Mouse (Mus musculus): Measurements from ENCODE around the gene Pde11a. TPM values are rescaled to one million over a fixed set of nuclear protein-coding genes. Genes with fewer than 3 reads are reported as not detected.

Gene Pde11a
- total and polyA plus RNA-seq, 2 experiments = not detected

GRCm38 (mm10) chr2:76053748-76054331 lies 284.7 kb downstream of the Pde11a start:
- Histone ChIP-seq H3K27me3 (ENCODE audit: control insufficient read depth, insufficient read depth, low read length) (no peaks in the 10 kb centered on the region), H3K36me3 (ENCODE audit: control insufficient read depth, insufficient read depth, low read length) (no peaks in the 10 kb centered on the region), H3K9ac (ENCODE audit: low read depth, low read length) (no peak overlapping the region), H3K4me1 (ENCODE audit: control insufficient read depth, insufficient read depth, low read length) (no peaks in the 10 kb centered on the region), H3K4me3 (ENCODE audit: insufficient read depth, low read depth, low read length) (no peak overlapping the region), H3K27ac (replicated peaks; ENCODE audit: insufficient read depth, low read depth, low read length) (no peak overlapping the region), H3K79me2 (ENCODE audit: control insufficient read depth, insufficient read depth, low read length) (no peaks in the 10 kb centered on the region)
- 94% methylated on average over 14 of the region's 14 CpGs for WGBS
- TF ChIP-seq CTCF (IDR thresholded peaks at IDR 0.05; ENCODE audit: low read depth, low read length) (no peak), POLR2A (IDR thresholded peaks at IDR 0.05; ENCODE audit: extremely low read depth, insufficient read depth, low read length) (no peak)
- no peak for DNase-seq (ENCODE audit: extremely low read depth, low read depth, low spot score)

GRCm38 (mm10) chr2:76052897-76053505 lies 285.6 kb downstream of the Pde11a start:
- Histone ChIP-seq H3K27me3 (ENCODE audit: control insufficient read depth, insufficient read depth, low read length) (no peaks in the 10 kb centered on the region), H3K36me3 (ENCODE audit: control insufficient read depth, insufficient read depth, low read length) (no peaks in the 10 kb centered on the region), H3K4me1 (ENCODE audit: control insufficient read depth, insufficient read depth, low read length) (no peaks in the 10 kb centered on the region), H3K27ac (replicated peaks; ENCODE audit: insufficient read depth, low read depth, low read length) (no peak overlapping the region), H3K9ac (ENCODE audit: low read depth, low read length) (no peak overlapping the region), H3K79me2 (ENCODE audit: control insufficient read depth, insufficient read depth, low read length) (no peaks in the 10 kb centered on the region), H3K4me3 (ENCODE audit: insufficient read depth, low read depth, low read length) (no peak overlapping the region)
- TF ChIP-seq CTCF (IDR thresholded peaks at IDR 0.05; ENCODE audit: low read depth, low read length) (no peak), POLR2A (IDR thresholded peaks at IDR 0.05; ENCODE audit: extremely low read depth, insufficient read depth, low read length) (no peak)
- WGBS = 67% methylated on average over 1 of the region's 1 CpGs
- DNase-seq (ENCODE audit: extremely low read depth, low read depth, low spot score) = no peak

DNA sequence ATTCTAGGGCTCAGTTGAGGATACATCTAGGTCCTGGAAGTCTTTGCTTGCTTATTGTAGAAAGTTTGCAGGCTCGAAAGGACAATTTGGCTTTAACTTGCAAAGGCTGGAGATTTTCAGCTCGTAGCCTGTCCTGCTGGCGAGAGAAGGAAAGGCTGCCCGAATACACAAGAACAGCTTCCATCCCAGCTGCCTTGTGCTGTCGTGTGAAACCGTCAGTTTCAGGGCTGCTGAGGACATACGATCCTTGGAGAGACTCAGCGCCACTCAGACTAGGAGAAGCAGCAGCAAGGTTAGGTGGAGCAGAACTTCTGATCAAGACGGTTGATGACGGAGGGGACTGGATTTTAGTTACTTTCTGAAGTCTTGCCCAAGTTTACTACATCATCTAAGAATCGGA lies 287.2 kb downstream of the Pde11a start:
- no peak for DNase-seq (ENCODE audit: extremely low read depth, low read depth, low spot score)
- Histone ChIP-seq H3K4me3 (ENCODE audit: insufficient read depth, low read depth, low read length) (no peak overlapping the region), H3K36me3 (ENCODE audit: control insufficient read depth, insufficient read depth, low read length) (no peaks in the 10 kb centered on the region), H3K27ac (replicated peaks; ENCODE audit: insufficient read depth, low read depth, low read length) (no peak overlapping the region), H3K79me2 (ENCODE audit: control insufficient read depth, insufficient read depth, low read length) (no peaks in the 10 kb centered on the region), H3K4me1 (ENCODE audit: control insufficient read depth, insufficient read depth, low read length) (no peaks in the 10 kb centered on the region), H3K9ac (ENCODE audit: low read depth, low read length) (no peak overlapping the region), H3K27me3 (ENCODE audit: control insufficient read depth, insufficient read depth, low read length) (no peaks in the 10 kb centered on the region)
- whole genome bisulfite sequencing = 81% methylated on average over 11 of the region's 11 CpGs
- no peak for TF ChIP-seq CTCF (IDR thresholded peaks at IDR 0.05; ENCODE audit: low read depth, low read length)
- no peak for TF ChIP-seq POLR2A (IDR thresholded peaks at IDR 0.05; ENCODE audit: extremely low read depth, insufficient read depth, low read length)

GRCm38 (mm10) chr2:76050911-76051310 lies 287.7 kb downstream of the Pde11a start:
- H3K4me3 ChIP-seq (ENCODE audit: insufficient read depth, low read depth, low read length) = no peak overlapping the region
- no peaks in the 10 kb centered on the region for H3K4me1 ChIP-seq (ENCODE audit: control insufficient read depth, insufficient read depth, low read length)
- no peaks in the 10 kb centered on the region for H3K27me3 ChIP-seq (ENCODE audit: control insufficient read depth, insufficient read depth, low read length)
- 82% methylated on average over 4 of the region's 4 CpGs for WGBS
- H3K36me3 ChIP-seq (ENCODE audit: control insufficient read depth, insufficient read depth, low read length) = no peaks in the 10 kb centered on the region
- no peak for TF ChIP-seq CTCF (IDR thresholded peaks at IDR 0.05; ENCODE audit: low read depth, low read length)
- TF ChIP-seq POLR2A (IDR thresholded peaks at IDR 0.05; ENCODE audit: extremely low read depth, insufficient read depth, low read length) = no peak
- no peak for DNase-seq (ENCODE audit: extremely low read depth, low read depth, low spot score)
- H3K27ac ChIP-seq (replicated peaks; ENCODE audit: insufficient read depth, low read depth, low read length) = no peak overlapping the region
- no peaks in the 10 kb centered on the region for H3K79me2 ChIP-seq (ENCODE audit: control insufficient read depth, insufficient read depth, low read length)
- H3K9ac ChIP-seq (ENCODE audit: low read depth, low read length) = no peak overlapping the region

- DNase-seq (ENCODE audit: extremely low read depth, low read depth, low spot score) = no peak
- TF ChIP-seq CTCF (IDR thresholded peaks at IDR 0.05; ENCODE audit: low read depth, low read length) = no peak
- no peak for TF ChIP-seq POLR2A (IDR thresholded peaks at IDR 0.05; ENCODE audit: extremely low read depth, insufficient read depth, low read length)
- no peaks in the 10 kb centered on the region for H3K27me3 ChIP-seq (ENCODE audit: control insufficient read depth, insufficient read depth, low read length)
- H3K9ac ChIP-seq (ENCODE audit: low read depth, low read length) = no peak overlapping the region
- no peak overlapping the region for H3K27ac ChIP-seq (replicated peaks; ENCODE audit: insufficient read depth, low read depth, low read length)
- H3K36me3 ChIP-seq (ENCODE audit: control insufficient read depth, insufficient read depth, low read length) = no peaks in the 10 kb centered on the region
- no peaks in the 10 kb centered on the region for H3K4me1 ChIP-seq (ENCODE audit: control insufficient read depth, insufficient read depth, low read length)
- 75% methylated on average over 10 of the region's 10 CpGs for whole genome bisulfite sequencing
- no peak overlapping the region for H3K4me3 ChIP-seq (ENCODE audit: insufficient read depth, low read depth, low read length)
- H3K79me2 ChIP-seq (ENCODE audit: control insufficient read depth, insufficient read depth, low read length) = no peaks in the 10 kb centered on the region
These were observed 288.5 kb downstream of the Pde11a start for GRCm38 (mm10) chr2:76050092-76050491.

GRCm38 (mm10) chr2:76049529-76049928 lies 289.0 kb downstream of the Pde11a start:
- no peak overlapping the region for H3K4me3 ChIP-seq (ENCODE audit: insufficient read depth, low read depth, low read length)
- H3K36me3 ChIP-seq (ENCODE audit: control insufficient read depth, insufficient read depth, low read length) = no peaks in the 10 kb centered on the region
- H3K9ac ChIP-seq (ENCODE audit: low read depth, low read length) = no peak overlapping the region
- TF ChIP-seq CTCF (IDR thresholded peaks at IDR 0.05; ENCODE audit: low read depth, low read length) (no peak), POLR2A (IDR thresholded peaks at IDR 0.05; ENCODE audit: extremely low read depth, insufficient read depth, low read length) (no peak)
- whole genome bisulfite sequencing = 70% methylated on average over 8 of the region's 8 CpGs
- no peaks in the 10 kb centered on the region for H3K27me3 ChIP-seq (ENCODE audit: control insufficient read depth, insufficient read depth, low read length)
- peak; percentile 4 for DNase-seq (ENCODE audit: extremely low read depth, low read depth, low spot score)
- H3K79me2 ChIP-seq (ENCODE audit: control insufficient read depth, insufficient read depth, low read length) = no peaks in the 10 kb centered on the region
- H3K4me1 ChIP-seq (ENCODE audit: control insufficient read depth, insufficient read depth, low read length) = no peaks in the 10 kb centered on the region
- H3K27ac ChIP-seq (replicated peaks; ENCODE audit: insufficient read depth, low read depth, low read length) = no peak overlapping the region
